Mouse (Mus musculus) hindbrain, postnatal 0 days (tissue): ENCODE results near the gene Vamp9. TPM values are rescaled to one million over a fixed set of nuclear protein-coding genes. Genes with fewer than 3 reads are reported as not detected.

ENCODE experiments used
- ATAC-seq: fragments of 200-750 bp; cut with Nextera tagmentation; 2 replicates; pipeline ENCODE4 v1.8.0; 2017; ENCODE audit warnings: mild to moderate bottlenecking, moderate TSS enrichment, moderate library complexity
- DNase-seq: peaks from one replicate; pipeline ENCODE4 v3.0.0-alpha.2; 2015; ENCODE audit warnings: low spot score
- H3K27ac ChIP-seq: fragments of 300-500 bp; sonication (generic); 2 replicates; pipeline ENCODE4 v1.5.1; 2014; ENCODE audit warnings: mild to moderate bottlenecking
- H3K27me3 ChIP-seq: fragments of 300-500 bp; sonication (generic); 2 replicates; pipeline ENCODE4 v1.6.1; 2014; ENCODE audit warnings: low read length, mixed read lengths; ENCODE audit not compliant: insufficient read depth
- H3K36me3 ChIP-seq: fragments of 300-500 bp; sonication (generic); 2 replicates; pipeline ENCODE4 v1.6.1; 2014; ENCODE audit warnings: low read length, mixed read lengths; ENCODE audit not compliant: insufficient read depth
- H3K4me1 ChIP-seq: fragments of 300-500 bp; sonication (generic); 2 replicates; pipeline ENCODE4 v1.6.1; 2014; ENCODE audit warnings: antibody characterized with exemption, low read length, mixed read lengths; ENCODE audit not compliant: insufficient read depth
- H3K4me2 ChIP-seq: fragments of 300-500 bp; sonication (generic); 2 replicates; pipeline ENCODE4 v1.6.1; 2014; ENCODE audit warnings: low read depth, mild to moderate bottlenecking, low read length, moderate library complexity, mixed read lengths
- H3K4me3 ChIP-seq: fragments of 300-500 bp; sonication (generic); 2 replicates; pipeline ENCODE4 v1.5.1; 2014; ENCODE audit warnings: low read length
- H3K9ac ChIP-seq: fragments of 300-500 bp; sonication (generic); replicated peaks from 2 replicates; pipeline ENCODE4 v1.6.1; 2014; ENCODE audit warnings: mild to moderate bottlenecking, low read length, moderate library complexity, mixed read lengths
- H3K9me3 ChIP-seq: fragments of 300-500 bp; sonication (generic); 2 replicates; pipeline ENCODE4 v1.6.1; 2016; ENCODE audit warnings: low read length, mixed read lengths
- CTCF ChIP-seq: IDR thresholded peaks from 2 replicates; pipeline ENCODE4 v1.5.1; 2016; ENCODE audit warnings: antibody characterized with exemption, control low read depth, low read depth
- WGBS: fragments of 180-500 bp; shearing (Covaris S2); extraction: QIAGEN DNeasy Blood & Tissue Kit; methylation state at CpG from one replicate; pipeline ENCODE4 v1.1.7; 2014; 5-methylcytosine and 5-hydroxymethylcytosine counted together
- polyA plus RNA-seq: library from polyadenylated mRNA; unstranded; fragments of >200 nt; fragmentation: Nextera tagmentation; extraction: Ambion mirVana; gene quantifications from 2 replicates; pipeline ENCODE4 v1.2.1, GENCODE M21; 2015
- total RNA-seq: library from RNA; depleted of rRNA; stranded (reverse); fragments of >200 nt; gene quantifications from 2 replicates; pipeline ENCODE4 v1.2.3, GENCODE M21; 2014

Gene Vamp9
- total and polyA plus RNA-seq, 2 experiments from 2014 or later: 0.31 to 1.2 TPM

- no peak overlapping the region for H3K27ac ChIP-seq
- peaks cover 17% of the 10 kb centered on the region for H3K4me1 ChIP-seq
- TF ChIP-seq CTCF: no peak
- ATAC-seq (no peak), DNase-seq (no peak)
- H3K9ac ChIP-seq: no peak overlapping the region
- no peaks in the 10 kb centered on the region for H3K9me3 ChIP-seq
- H3K4me3 ChIP-seq: no peak overlapping the region
- 13% methylated on average over 2 of the region's 2 CpGs for WGBS
- H3K36me3 ChIP-seq: no peaks in the 10 kb centered on the region
- H3K4me2 ChIP-seq: peak overlapping the region; percentile 78; the same call in 1 of the 2 replicates
- H3K27me3 ChIP-seq: no peaks in the 10 kb centered on the region
Observed at GRCm38 (mm10) chr5:99973941-99974340, 67.9 kb downstream of the Vamp9 start.

DNA sequence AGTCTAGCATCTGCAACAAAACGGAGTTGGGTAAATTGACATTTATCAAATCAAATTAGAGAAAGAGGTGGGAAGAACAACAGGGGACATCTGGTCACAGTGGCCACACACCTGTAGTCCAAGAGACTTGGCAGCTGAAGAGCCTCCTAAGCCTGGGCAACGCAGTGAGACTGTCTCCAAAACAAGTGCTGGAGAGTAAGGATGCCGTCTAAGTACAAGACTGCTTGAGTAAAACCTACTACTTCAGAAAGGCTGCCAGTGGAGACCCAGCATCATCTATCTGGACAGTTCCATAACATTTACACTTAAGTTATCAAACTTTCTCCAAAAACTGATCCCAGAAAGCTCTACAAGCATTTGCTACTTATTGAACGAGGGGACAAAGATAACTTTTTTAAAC, 69.0 kb downstream of the Vamp9 start:
- Histone ChIP-seq H3K4me2 (peak overlapping the region; percentile 78), H3K36me3 (no peaks in the 10 kb centered on the region), H3K9ac (no peak overlapping the region), H3K4me1 (peaks cover 17% of the 10 kb centered on the region), H3K27ac (no peak overlapping the region), H3K27me3 (no peaks in the 10 kb centered on the region), H3K9me3 (no peaks in the 10 kb centered on the region), H3K4me3 (0 out of 2 replicates have a peak overlapping the region, but pooled peaks have one; percentile 1)
- 37% methylated on average over 4 of the region's 4 CpGs for WGBS
- TF ChIP-seq CTCF: no peak
- ATAC-seq: no peak
- DNase-seq: no peak

DNA sequence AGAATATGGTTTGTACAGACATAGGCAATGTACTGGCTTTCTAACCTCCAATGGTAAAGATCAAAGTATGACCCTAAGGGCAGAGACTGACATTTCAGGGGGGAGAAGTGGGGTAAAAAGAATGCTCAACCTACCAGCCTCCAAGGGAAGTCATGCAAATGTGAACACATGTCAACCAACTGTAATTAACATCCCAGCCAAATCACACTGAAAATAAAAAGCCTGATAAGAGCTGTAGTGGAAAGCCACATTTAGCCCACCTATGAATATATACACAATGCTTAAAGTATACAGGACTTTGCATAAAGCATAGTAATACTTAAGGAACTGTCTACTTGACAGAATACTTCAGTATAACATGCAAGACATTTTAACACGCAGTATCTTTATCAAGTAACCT, 69.7 kb downstream of the Vamp9 start:
- no peak overlapping the region for H3K27ac ChIP-seq
- no peak for ATAC-seq
- no peak for TF ChIP-seq CTCF
- no peak for DNase-seq
- WGBS: 63% methylated on average over 1 of the region's 1 CpGs
- H3K4me3 ChIP-seq: peak overlapping the region; percentile 92
- no peaks in the 10 kb centered on the region for H3K27me3 ChIP-seq
- H3K4me2 ChIP-seq: peak overlapping the region; percentile 78
- H3K9ac ChIP-seq: no peak overlapping the region
- no peaks in the 10 kb centered on the region for H3K36me3 ChIP-seq
- H3K4me1 ChIP-seq: peaks cover 17% of the 10 kb centered on the region
- no peaks in the 10 kb centered on the region for H3K9me3 ChIP-seq

DNA sequence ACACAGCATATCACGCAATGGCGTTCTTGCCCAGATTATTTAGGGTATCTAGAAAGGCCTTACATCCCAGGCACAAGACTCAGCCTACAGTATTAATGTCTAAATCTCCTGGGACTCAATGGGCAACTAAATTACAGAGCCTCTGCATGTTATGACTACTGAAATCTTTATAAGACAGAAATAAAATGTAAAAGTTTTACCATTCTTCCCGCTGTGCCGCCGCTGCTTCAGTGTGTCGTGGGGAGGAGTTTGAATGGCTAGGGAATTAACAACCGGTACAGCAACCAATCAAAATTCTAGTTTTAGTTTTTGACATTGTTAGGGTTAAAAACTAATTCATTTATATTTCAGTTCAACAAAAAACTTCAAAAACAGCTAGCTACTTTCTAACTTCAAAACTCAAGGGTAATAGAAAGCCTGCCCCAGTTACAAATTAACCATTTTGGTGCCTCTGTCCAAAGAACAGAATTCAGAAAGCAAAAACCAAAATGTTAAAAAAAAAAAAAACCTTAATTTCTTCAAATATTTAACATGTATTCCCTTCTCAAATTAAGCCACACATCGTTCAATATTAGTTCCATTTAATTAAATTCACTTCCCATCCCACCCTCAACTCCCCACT, 70.4 kb downstream of the Vamp9 start:
- Histone ChIP-seq H3K27ac (no peak overlapping the region), H3K4me2 (peak overlapping the region; percentile 78), H3K4me3 (peak overlapping the region; percentile 92), H3K9ac (0 out of 2 replicates have a peak overlapping the region, but pooled peaks have one; percentile 98), H3K27me3 (no peaks in the 10 kb centered on the region), H3K4me1 (peaks cover 17% of the 10 kb centered on the region), H3K36me3 (no peaks in the 10 kb centered on the region), H3K9me3 (no peaks in the 10 kb centered on the region)
- DNase-seq (peak; percentile 13), ATAC-seq (no peak)
- 4% methylated on average over 8 of the region's 8 CpGs for WGBS
- no peak for TF ChIP-seq CTCF

- peak; percentile 85 for DNase-seq
- Histone ChIP-seq H3K4me1 (peaks cover 17% of the 10 kb centered on the region), H3K27ac (peak overlapping the region; percentile 98), H3K27me3 (no peaks in the 10 kb centered on the region), H3K36me3 (no peaks in the 10 kb centered on the region), H3K9ac (peak overlapping the region; percentile 98), H3K9me3 (no peaks in the 10 kb centered on the region), H3K4me3 (peak overlapping the region; percentile 92), H3K4me2 (peak overlapping the region; percentile 78)
- TF ChIP-seq CTCF: no peak
- peak; percentile 44 for ATAC-seq
- WGBS: under 1% methylated on average over 46 of the region's 50 CpGs
Observed at GRCm38 (mm10) chr5:99977516-99978301, 71.7 kb downstream of the Vamp9 start.

- H3K4me2 ChIP-seq: peak within 1 kb of the TSS; percentile 78
- TF ChIP-seq CTCF: no peak
- WGBS: under 1% methylated on average over 76 of the region's 97 CpGs
- peaks cover 13% of the 10 kb centered on the region for H3K4me1 ChIP-seq
- peak within 1 kb of the TSS; percentile 92 for H3K4me3 ChIP-seq
- no peaks in the 10 kb centered on the region for H3K36me3 ChIP-seq
- peak within 1 kb of the TSS; percentile 98 for H3K9ac ChIP-seq
- peak; percentile 99 for ATAC-seq
- no peaks in the 10 kb centered on the region for H3K27me3 ChIP-seq
- peak within 1 kb of the TSS; percentile 98 for H3K27ac ChIP-seq
- peak; percentile 99 for DNase-seq
- H3K9me3 ChIP-seq: no peaks in the 10 kb centered on the region
Observed at GRCm38 (mm10) chr5:99978699-99979442, 72.8 kb downstream of the Vamp9 start, which contains the start of the genes Hnrnpd and 4930524J08Rik. Hnrnpd (minus strand) TSS chr5:99978938. 4930524J08Rik (plus strand) TSS chr5:99979061.
